8 mouse cellular contexts compared by ENCODE assay signal in genomic region chr17:88791440-88792152, GRCm38 (mm10). TPM values are rescaled to one million over a fixed set of nuclear protein-coding genes. Genes with fewer than 3 reads are reported as not detected.
A peak's percentile ranks its signal among the peaks of the same experiment; 100 is the strongest.
DNase-seq lines count a peak whose midpoint lies in the region; ATAC-seq and TF ChIP-seq lines count a peak whose summit lies in the region.

Lhcgr (minus strand) TSS chr17:88791990.

- intact Hi-C loops in gastrocnemius, postnatal 36 days (cut with DNase I): no loop called here

- TF ChIP-seq CTCF in stomach, postnatal 0 days (IDR thresholded peaks at IDR 0.05; ENCODE audit: low read depth): no peak

- H3K27me3 ChIP-seq in forebrain, embryonic 15.5 days: no peaks in the 10 kb centered on the region
- H3K27me3 ChIP-seq in limb, embryonic 15.5 days: peaks cover 10% of the 10 kb centered on the region
- H3K27me3 ChIP-seq in stomach, postnatal 0 days (ENCODE audit: control insufficient read depth, insufficient read depth, low read length): no peaks in the 10 kb centered on the region

- no peaks in the 10 kb centered on the region for H3K36me3 ChIP-seq in forebrain, embryonic 15.5 days
- no peaks in the 10 kb centered on the region for H3K36me3 ChIP-seq in limb, embryonic 15.5 days
- H3K36me3 ChIP-seq in stomach, postnatal 0 days (ENCODE audit: control insufficient read depth, insufficient read depth, low read length): no peaks in the 10 kb centered on the region

- no peak for TF ChIP-seq EP300 in stomach, postnatal 0 days (optimal IDR thresholded peaks at IDR 0.05)

- no peaks in the 10 kb centered on the region for H3K9me3 ChIP-seq in forebrain, embryonic 15.5 days
- H3K9me3 ChIP-seq in limb, embryonic 15.5 days: no peaks in the 10 kb centered on the region
- no peaks in the 10 kb centered on the region for H3K9me3 ChIP-seq in stomach, postnatal 0 days (ENCODE audit: control insufficient read depth, low read length)

- no peak within 1 kb of the TSS for H3K9ac ChIP-seq in forebrain, embryonic 15.5 days (replicated peaks)
- H3K9ac ChIP-seq in limb, embryonic 15.5 days: no peak within 1 kb of the TSS
- H3K9ac ChIP-seq in stomach, postnatal 0 days (ENCODE audit: low read length): no peak within 1 kb of the TSS

- ATAC-seq in forebrain, embryonic 15.5 days (replicated peaks): peak; percentile 58
- peak; percentile 58; the same call in 1 of the 2 replicates for ATAC-seq in limb, embryonic 15.5 days (ENCODE audit: insufficient number of reproducible peaks, low FRiP score, low TSS enrichment, low read depth)
- no peak for ATAC-seq in stomach, postnatal 0 days (ENCODE audit: low FRiP score, low TSS enrichment)

- 18% methylated on average over 31 of the region's 31 CpGs for WGBS in forebrain, embryonic 15.5 days
- whole genome bisulfite sequencing in limb, embryonic 15.5 days: 22% methylated on average over 31 of the region's 31 CpGs
- 19% methylated on average over 31 of the region's 31 CpGs for WGBS in stomach, postnatal 0 days

- DNase-seq in gastrocnemius, postnatal 4 days (ENCODE audit: low spot score in 2 of 2): peak; percentile 19 to 30
- DNase-seq in gastrocnemius, postnatal 36 days: no peak
- DNase-seq in ES-CJ7 (ENCODE audit: low read depth, low spot score): peak; percentile 5
- peak; percentile 18 for DNase-seq in stomach, postnatal 0 days (ENCODE audit: low spot score)
- DNase-seq in thymus, postnatal 36 days: no peak
- no peak for DNase-seq in layer of hippocampus, postnatal 14 days (ENCODE audit: low spot score in 2 of 2)

- H3K4me3 ChIP-seq in forebrain, embryonic 15.5 days: no peak within 1 kb of the TSS
- peak within 1 kb of the TSS; percentile 14; the same call in 1 of the 2 replicates for H3K4me3 ChIP-seq in limb, embryonic 15.5 days
- no peak within 1 kb of the TSS for H3K4me3 ChIP-seq in stomach, postnatal 0 days (ENCODE audit: low read depth, low read length)

- 0 out of 2 replicates have a peak within 1 kb of the TSS, but pooled peaks have one; percentile 7 for H3K4me2 ChIP-seq in forebrain, embryonic 15.5 days (replicated peaks)
- H3K4me2 ChIP-seq in limb, embryonic 15.5 days: peak within 1 kb of the TSS; percentile 40
- 0 out of 2 replicates have a peak within 1 kb of the TSS, but pooled peaks have one; percentile 8 for H3K4me2 ChIP-seq in stomach, postnatal 0 days (replicated peaks; ENCODE audit: low read depth)

- 0 out of 2 replicates have a peak, but pooled peaks cover 5% of the 10 kb centered on the region for H3K4me1 ChIP-seq in forebrain, embryonic 15.5 days
- H3K4me1 ChIP-seq in limb, embryonic 15.5 days: peaks cover 7% of the 10 kb centered on the region; the same call in 1 of the 2 replicates
- no peaks in the 10 kb centered on the region for H3K4me1 ChIP-seq in stomach, postnatal 0 days (replicated peaks; ENCODE audit: control insufficient read depth, insufficient read depth)

- no peak within 1 kb of the TSS for H3K27ac ChIP-seq in forebrain, embryonic 15.5 days (replicated peaks)
- no peak within 1 kb of the TSS for H3K27ac ChIP-seq in limb, embryonic 15.5 days
- no peak within 1 kb of the TSS for H3K27ac ChIP-seq in stomach, postnatal 0 days (replicated peaks)

RNA-seq across cellular contexts. Expression of gene Lhcgr, which starts in this region (rescaled TPM):
- under 1 TPM; 0.05 to 0.07 TPM for total RNA-seq in gastrocnemius, postnatal 4 days (2021)
- total RNA-seq in gastrocnemius, postnatal 36 days (2021): not detected
- 0.95 and 1.5 TPM in 2 replicates for polyA plus RNA-seq in forebrain, embryonic 15.5 days (2015; fragmentation: Nextera tagmentation; extraction: Ambion mirVana)
- polyA plus RNA-seq in limb, embryonic 15.5 days (2015; fragmentation: Nextera tagmentation; extraction: Ambion mirVana): 0.20 and 0.49 TPM in 2 replicates
- polyA plus RNA-seq in stomach, postnatal 0 days (2015; fragmentation: Nextera tagmentation; extraction: Ambion mirVana): 0.02 TPM in 1 of 2 replicates, not detected in the other
- total RNA-seq in layer of hippocampus, postnatal 14 days (2021): under 1 TPM; 0.23 to 0.29 TPM

Comparison
In these comparisons a context has a peak if more than half of its experiments do, and no peak if none do; other contexts are left out.
1. Peak in DNase-seq in gastrocnemius, postnatal 4 days; RNA of the gene not detected or under 1 TPM.
2. Peak in ATAC-seq, H3K4me3 ChIP-seq and H3K4me2 ChIP-seq in limb, embryonic 15.5 days; RNA of the gene not detected or under 1 TPM.
3. Peak in DNase-seq and H3K4me2 ChIP-seq in stomach, postnatal 0 days; RNA of the gene not detected or under 1 TPM.